Mouse (Mus musculus) hindbrain, embryonic 16.5 days (tissue): ENCODE data around the gene Bik. TPM values are rescaled to one million over a fixed set of nuclear protein-coding genes. Genes with fewer than 3 reads are reported as not detected.
A peak's percentile ranks its signal among the peaks of the same experiment; 100 is the strongest.

Experiments used
- ATAC-seq: fragments of 200-750 bp; cut with Nextera tagmentation; 2 replicates; pipeline ENCODE4 v1.8.0; 2017; ENCODE audit warnings: moderate TSS enrichment, moderate library complexity
- H3K27ac ChIP-seq: fragments of 300-500 bp; sonication (generic); 2 replicates; pipeline ENCODE4 v1.5.1; 2014; ENCODE audit warnings: low read depth, mild to moderate bottlenecking, control low read depth, low read length, moderate library complexity
- H3K27me3 ChIP-seq: fragments of 300-500 bp; sonication (generic); replicated peaks from 2 replicates; pipeline ENCODE4 v1.6.1; 2014; ENCODE audit warnings: low read length; ENCODE audit not compliant: control insufficient read depth, insufficient read depth
- H3K36me3 ChIP-seq: fragments of 300-500 bp; sonication (generic); 2 replicates; pipeline ENCODE4 v1.6.1; 2014; ENCODE audit warnings: mild to moderate bottlenecking, low read length, moderate library complexity, mixed read lengths; ENCODE audit not compliant: control insufficient read depth, insufficient read depth
- H3K4me1 ChIP-seq: fragments of 300-500 bp; sonication (generic); 2 replicates; pipeline ENCODE4 v1.6.1; 2014; ENCODE audit warnings: low read depth, low read length; ENCODE audit not compliant: control insufficient read depth, insufficient read depth
- H3K4me2 ChIP-seq: fragments of 300-500 bp; sonication (generic); 2 replicates; pipeline ENCODE4 v1.6.1; 2014; ENCODE audit warnings: mild to moderate bottlenecking, low read length, control low read depth, moderate library complexity
- H3K4me3 ChIP-seq: fragments of 300-500 bp; sonication (generic); 2 replicates; pipeline ENCODE4 v1.5.1; 2014; ENCODE audit warnings: mild to moderate bottlenecking, low read length, control low read depth, moderate library complexity
- H3K9ac ChIP-seq: fragments of 300-500 bp; sonication (generic); 2 replicates; pipeline ENCODE4 v1.6.1; 2014; ENCODE audit warnings: low read depth, mild to moderate bottlenecking, control low read depth, low read length, moderate library complexity
- H3K9me3 ChIP-seq: fragments of 300-500 bp; sonication (generic); 2 replicates; pipeline ENCODE4 v1.6.1; 2014; ENCODE audit warnings: mild to moderate bottlenecking, low read length, moderate library complexity; ENCODE audit not compliant: control insufficient read depth
- WGBS: fragments of 180-500 bp; shearing (Covaris S2); extraction: QIAGEN DNeasy Blood & Tissue Kit; methylation state at CpG from one replicate; pipeline ENCODE4 v1.1.7; 2014; 5-methylcytosine and 5-hydroxymethylcytosine counted together
- polyA plus RNA-seq: library from polyadenylated mRNA; unstranded; fragments of >200 nt; fragmentation: Nextera tagmentation; extraction: Ambion mirVana; gene quantifications from 2 replicates; pipeline ENCODE4 v1.2.1, GENCODE M21; 2015

Gene Bik
- polyA plus RNA-seq, 1 experiment from 2014 or later: 0.65 TPM

DNA sequence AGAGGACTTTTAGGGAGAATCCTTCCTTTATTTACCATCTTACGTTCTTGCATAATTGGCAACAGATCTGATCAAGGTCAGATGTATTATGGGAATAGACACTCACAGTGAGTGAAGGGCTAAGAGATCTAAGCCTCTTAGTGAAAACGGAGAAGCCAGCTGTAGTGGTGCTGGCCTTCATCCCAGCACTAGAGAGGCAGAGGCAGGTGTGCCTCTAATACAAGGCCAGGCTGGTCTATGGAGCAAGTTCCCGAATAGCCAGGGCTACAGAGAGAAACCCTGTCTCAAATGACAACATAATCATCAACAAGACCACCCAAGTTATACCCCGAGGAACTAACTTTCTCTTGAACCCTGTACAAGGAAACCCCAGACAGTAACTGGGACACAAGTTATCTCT is 56.3 kb downstream of the Bik start:
- 88% methylated on average over 4 of the region's 4 CpGs for WGBS
- Histone ChIP-seq H3K9me3 (peaks cover 3% of the 10 kb centered on the region), H3K4me1 (no peaks in the 10 kb centered on the region), H3K4me3 (no peak overlapping the region), H3K27me3 (no peaks in the 10 kb centered on the region), H3K9ac (no peak overlapping the region), H3K4me2 (no peak overlapping the region), H3K36me3 (peaks cover 67% of the 10 kb centered on the region), H3K27ac (no peak overlapping the region)
- no peak for ATAC-seq

GRCm38 (mm10) chr15:83583419-83584156 is 56.9 kb downstream of the Bik start:
- no peak overlapping the region for H3K27ac ChIP-seq
- 65% methylated on average over 8 of the region's 8 CpGs for WGBS
- no peak for ATAC-seq

GRCm38 (mm10) chr15:83584741-83585220 is 58.1 kb downstream of the Bik start:
- Histone ChIP-seq H3K4me3 (no peak overlapping the region), H3K27me3 (no peaks in the 10 kb centered on the region), H3K4me1 (no peaks in the 10 kb centered on the region), H3K4me2 (no peak overlapping the region), H3K27ac (no peak overlapping the region), H3K9me3 (peaks cover 3% of the 10 kb centered on the region), H3K36me3 (peaks cover 59% of the 10 kb centered on the region), H3K9ac (no peak overlapping the region)
- no peak for ATAC-seq
- WGBS: 95% methylated on average over 6 of the region's 6 CpGs

More at GRCm38 (mm10) chr15:83583419-83584156, 56.9 kb downstream of the Bik start:
- H3K27me3 ChIP-seq: no peaks in the 10 kb centered on the region
- no peak overlapping the region for H3K4me3 ChIP-seq
- no peaks in the 10 kb centered on the region for H3K4me1 ChIP-seq
- H3K9ac ChIP-seq: no peak overlapping the region
- H3K9me3 ChIP-seq: peaks cover 3% of the 10 kb centered on the region
- peaks cover 67% of the 10 kb centered on the region for H3K36me3 ChIP-seq
- no peak overlapping the region for H3K4me2 ChIP-seq

GRCm38 (mm10) chr15:83590841-83591240 is 64.2 kb downstream of the Bik start:
- ATAC-seq: no peak
- Histone ChIP-seq H3K27ac (no peak overlapping the region), H3K27me3 (no peaks in the 10 kb centered on the region), H3K36me3 (peaks cover 17% of the 10 kb centered on the region), H3K9me3 (peaks cover 3% of the 10 kb centered on the region), H3K9ac (no peak overlapping the region), H3K4me1 (peaks cover 16% of the 10 kb centered on the region), H3K4me2 (no peak overlapping the region), H3K4me3 (no peak overlapping the region)
- 94% methylated on average over 4 of the region's 4 CpGs for WGBS

DNA sequence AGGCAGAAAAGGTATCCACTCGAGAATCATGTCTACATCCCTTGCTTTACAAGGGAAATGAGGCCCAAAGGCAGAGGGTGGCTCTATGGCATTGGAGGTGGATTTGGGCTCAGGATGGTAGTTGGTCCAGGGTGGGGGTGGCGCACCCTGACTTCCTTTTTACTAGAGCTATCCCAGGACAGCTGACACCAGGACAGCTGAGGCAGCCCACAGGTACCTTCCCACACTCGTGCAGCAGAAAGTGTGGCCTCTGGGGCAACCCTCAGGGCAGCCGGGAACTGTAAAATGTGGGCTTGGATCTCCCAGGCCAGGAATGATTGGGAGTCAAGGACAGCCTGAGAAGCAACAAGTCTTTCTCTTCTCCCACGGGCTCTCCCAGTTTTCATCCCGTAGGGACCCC is 65.1 kb downstream of the Bik start:
- H3K4me1 ChIP-seq: peaks cover 16% of the 10 kb centered on the region
- H3K36me3 ChIP-seq: peaks cover 8% of the 10 kb centered on the region
- no peaks in the 10 kb centered on the region for H3K9me3 ChIP-seq
- no peaks in the 10 kb centered on the region for H3K27me3 ChIP-seq
- no peak overlapping the region for H3K9ac ChIP-seq
- no peak overlapping the region for H3K27ac ChIP-seq
- WGBS: 85% methylated on average over 6 of the region's 6 CpGs
- H3K4me3 ChIP-seq: no peak overlapping the region
- H3K4me2 ChIP-seq: no peak overlapping the region
- ATAC-seq: no peak

DNA sequence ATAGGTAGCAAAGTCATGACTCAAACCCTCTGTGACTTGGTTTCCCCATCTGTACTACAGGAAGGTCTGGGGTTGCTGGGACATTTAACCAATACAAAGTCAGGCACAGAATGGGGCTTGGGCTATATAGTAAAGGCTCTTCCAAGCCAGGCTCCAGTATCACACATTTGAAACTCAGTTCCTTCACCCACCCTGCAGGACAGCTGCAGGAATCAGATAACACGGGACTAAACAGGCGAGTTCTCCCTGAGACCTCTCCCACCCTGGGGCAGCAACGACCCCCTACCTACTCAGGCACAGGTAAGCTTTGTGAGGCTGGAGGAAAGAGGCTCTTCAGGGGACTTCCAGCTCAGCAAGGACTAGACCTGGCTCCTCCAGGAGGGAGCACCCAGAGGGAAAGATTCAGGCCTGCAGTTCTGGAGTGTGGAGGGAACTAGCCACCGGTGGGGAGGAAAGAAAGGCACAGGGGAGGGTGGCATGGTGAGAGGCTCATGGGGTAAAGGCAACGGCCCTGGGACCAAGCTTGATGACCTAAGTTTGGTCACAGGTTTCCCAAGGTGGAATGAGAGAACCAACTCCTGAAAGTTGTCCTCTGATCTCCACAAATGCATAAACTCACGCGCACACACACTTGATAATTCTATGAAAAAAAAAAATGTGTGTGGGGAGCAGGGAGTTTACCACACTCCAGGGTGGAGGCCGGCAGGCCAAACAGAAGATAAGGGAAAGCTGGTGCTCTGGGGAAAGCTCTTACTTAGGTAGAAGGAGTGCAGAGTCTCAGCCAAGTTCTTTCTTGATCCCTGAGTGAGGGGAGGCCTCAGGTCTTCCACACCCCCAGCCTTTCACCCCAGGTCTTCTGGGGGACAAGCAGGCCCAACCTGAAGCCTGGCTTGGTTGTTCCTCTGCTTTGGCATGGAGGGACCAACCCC is 65.9 kb downstream of the Bik start:
- Histone ChIP-seq H3K27me3 (no peaks in the 10 kb centered on the region), H3K9ac (no peak overlapping the region; the same call in 1 of the 2 replicates), H3K9me3 (no peaks in the 10 kb centered on the region), H3K4me1 (peaks cover 16% of the 10 kb centered on the region), H3K36me3 (peaks cover 2% of the 10 kb centered on the region; the same call in 1 of the 2 replicates), H3K4me2 (no peak overlapping the region), H3K4me3 (no peak overlapping the region), H3K27ac (no peak overlapping the region)
- 84% methylated on average over 8 of the region's 8 CpGs for WGBS
- no peak for ATAC-seq

- H3K27ac ChIP-seq: no peak overlapping the region
- H3K9ac ChIP-seq: peak overlapping the region; percentile 84; the same call in 1 of the 2 replicates
- peaks cover 2% of the 10 kb centered on the region; the same call in 1 of the 2 replicates for H3K36me3 ChIP-seq
- H3K4me3 ChIP-seq: no peak overlapping the region; the same call in 1 of the 2 replicates
- peaks cover 16% of the 10 kb centered on the region for H3K4me1 ChIP-seq
- no peaks in the 10 kb centered on the region for H3K9me3 ChIP-seq
- no peak for ATAC-seq
- H3K4me2 ChIP-seq: peak overlapping the region; percentile 68
- no peaks in the 10 kb centered on the region for H3K27me3 ChIP-seq
Measured at GRCm38 (mm10) chr15:83593189-83593585, 66.5 kb downstream of the Bik start.

- 12% methylated on average over 19 of the region's 19 CpGs for WGBS
- H3K4me3 ChIP-seq: peak overlapping the region; percentile 81
- no peaks in the 10 kb centered on the region for H3K9me3 ChIP-seq
- ATAC-seq: peak; percentile 45
- H3K9ac ChIP-seq: peak overlapping the region; percentile 84
- peak overlapping the region; percentile 68 for H3K4me2 ChIP-seq
- H3K27ac ChIP-seq: no peak overlapping the region
- H3K36me3 ChIP-seq: peaks cover 2% of the 10 kb centered on the region; the same call in 1 of the 2 replicates
- H3K27me3 ChIP-seq: no peaks in the 10 kb centered on the region
- peaks cover 16% of the 10 kb centered on the region for H3K4me1 ChIP-seq
Measured at GRCm38 (mm10) chr15:83593702-83594512, 67.2 kb downstream of the Bik start.
